Mouse (Mus musculus): ENCODE measurements at regions not wholly inside any gene's neighbourhood (a gene's known extent, or its start where the extent isn't known, plus 50 kb on each side); places are given as distances from the start of the nearest gene placed in this dataset.

DNA sequence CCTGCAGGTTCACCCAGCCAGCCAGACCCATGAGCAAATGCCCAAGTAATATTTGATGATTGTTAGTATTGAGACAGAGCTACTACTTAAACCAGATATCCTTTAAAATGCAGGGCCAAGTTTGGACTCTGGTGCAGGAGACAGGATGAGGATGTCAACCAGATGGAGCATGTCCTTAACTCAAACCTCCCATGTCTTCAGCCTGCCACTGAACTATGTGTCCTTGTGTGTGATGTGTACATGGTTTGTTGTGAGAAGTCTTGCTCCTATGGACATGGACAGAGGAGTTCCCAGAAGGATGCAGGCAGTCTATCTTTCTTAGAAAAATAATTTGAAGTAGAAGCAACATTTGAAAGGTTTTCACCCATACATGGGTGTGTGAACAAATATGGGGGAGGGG lies 120.4 kb upstream of the Gm21897 start:
- ATAC-seq (peak; percentile 77), DNase-seq (ENCODE audit: low spot score) (peak; percentile 82)
- H3K4me2 ChIP-seq (replicated peaks; ENCODE audit: low read depth, low read length), result no peak overlapping the region
- no peak overlapping the region for H3K4me3 ChIP-seq (ENCODE audit: low read depth, low read length)
- TF ChIP-seq EP300 (IDR thresholded peaks at IDR 0.05), result peak; percentile 75
- no peak for TF ChIP-seq CTCF (IDR thresholded peaks at IDR 0.05)
- no peaks in the 10 kb centered on the region for H3K36me3 ChIP-seq (ENCODE audit: insufficient read depth, low read length)
- H3K4me1 ChIP-seq (ENCODE audit: insufficient read depth, low read depth, low read length), result no peaks in the 10 kb centered on the region
- H3K27ac ChIP-seq (ENCODE audit: low read length), result peak overlapping the region; percentile 65
- no peaks in the 10 kb centered on the region for H3K27me3 ChIP-seq (replicated peaks; ENCODE audit: insufficient read depth, low read length)
- H3K9ac ChIP-seq (replicated peaks; ENCODE audit: low read depth), result no peak overlapping the region
- H3K9me3 ChIP-seq (ENCODE audit: low read length), result no peaks in the 10 kb centered on the region

DNA sequence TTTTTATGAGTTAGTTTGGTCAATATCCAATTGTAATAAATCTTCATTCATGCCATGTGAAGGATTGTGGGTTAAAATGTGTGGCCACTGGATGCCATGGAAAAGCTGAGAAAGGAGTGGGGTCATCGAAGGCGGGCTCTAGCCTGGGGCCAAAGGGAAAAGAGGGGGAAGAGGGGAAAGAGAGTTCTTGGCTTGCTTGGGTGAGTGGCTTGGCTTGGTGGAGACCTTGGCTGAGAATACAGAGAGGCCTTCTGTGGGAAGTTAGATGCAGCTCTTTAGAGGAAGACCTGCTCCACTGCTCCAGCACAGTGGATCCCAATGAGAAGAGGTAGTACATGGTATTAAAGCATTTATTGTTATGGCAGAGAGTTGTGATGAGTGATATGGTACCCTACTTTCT lies 101.3 kb upstream of the Gm21897 start:
- DNase-seq (ENCODE audit: low spot score) (no peak), ATAC-seq (no peak)
- H3K36me3 ChIP-seq (ENCODE audit: insufficient read depth, low read length), result no peaks in the 10 kb centered on the region
- 82% methylated on average over 2 of the region's 2 CpGs for WGBS
- TF ChIP-seq EP300 (IDR thresholded peaks at IDR 0.05), result no peak
- no peak for TF ChIP-seq CTCF (IDR thresholded peaks at IDR 0.05)
- no peak overlapping the region for H3K4me3 ChIP-seq (ENCODE audit: low read depth, low read length)
- H3K9ac ChIP-seq (replicated peaks; ENCODE audit: low read depth), result no peak overlapping the region
- H3K27ac ChIP-seq (ENCODE audit: low read length), result no peak overlapping the region
- no peak overlapping the region for H3K4me2 ChIP-seq (replicated peaks; ENCODE audit: low read depth, low read length)
- H3K27me3 ChIP-seq (replicated peaks; ENCODE audit: insufficient read depth, low read length), result no peaks in the 10 kb centered on the region
- H3K4me1 ChIP-seq (ENCODE audit: insufficient read depth, low read depth, low read length), result no peaks in the 10 kb centered on the region
- no peaks in the 10 kb centered on the region for H3K9me3 ChIP-seq (ENCODE audit: low read length)

DNA sequence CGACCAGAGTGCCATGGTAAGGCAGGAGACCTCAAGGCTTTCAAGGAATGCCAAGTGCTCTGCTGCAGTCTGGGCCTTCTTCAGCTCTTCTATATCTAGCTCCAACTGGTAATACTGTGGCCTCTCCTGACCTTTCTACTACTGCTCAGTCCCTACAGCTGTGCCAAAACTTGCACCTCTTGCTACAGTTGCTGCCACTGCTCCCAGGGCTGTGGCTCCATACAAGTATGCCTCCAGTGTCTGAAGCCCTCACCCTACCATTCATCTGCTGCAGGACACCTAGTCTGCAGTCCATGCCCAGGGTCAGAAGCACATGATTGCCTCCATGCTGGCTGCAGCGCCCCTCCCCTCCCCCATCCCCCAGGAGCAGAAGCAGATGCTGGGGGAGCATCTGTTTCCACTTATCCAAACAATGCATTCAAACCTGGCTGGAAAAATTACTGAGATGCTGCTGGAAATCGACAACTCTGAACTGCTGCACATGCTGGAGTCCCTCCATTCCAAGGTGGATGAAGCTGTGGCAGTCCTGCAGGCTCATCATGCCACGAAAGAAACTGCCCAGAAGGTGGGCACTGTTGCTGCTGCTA lies 96.2 kb upstream of the Gm21897 start:
- TF ChIP-seq EP300 (IDR thresholded peaks at IDR 0.05) (no peak), CTCF (IDR thresholded peaks at IDR 0.05) (no peak)
- Histone ChIP-seq H3K4me1 (ENCODE audit: insufficient read depth, low read depth, low read length) (no peaks in the 10 kb centered on the region), H3K27me3 (replicated peaks; ENCODE audit: insufficient read depth, low read length) (no peaks in the 10 kb centered on the region), H3K4me3 (ENCODE audit: low read depth, low read length) (no peak overlapping the region), H3K9me3 (ENCODE audit: low read length) (no peaks in the 10 kb centered on the region), H3K27ac (ENCODE audit: low read length) (no peak overlapping the region), H3K36me3 (ENCODE audit: insufficient read depth, low read length) (no peaks in the 10 kb centered on the region), H3K4me2 (replicated peaks; ENCODE audit: low read depth, low read length) (no peak overlapping the region), H3K9ac (replicated peaks; ENCODE audit: low read depth) (no peak overlapping the region)
- DNase-seq (ENCODE audit: low spot score) (no peak), ATAC-seq (no peak)
- 73% methylated on average over 4 of the region's 4 CpGs for WGBS

DNA sequence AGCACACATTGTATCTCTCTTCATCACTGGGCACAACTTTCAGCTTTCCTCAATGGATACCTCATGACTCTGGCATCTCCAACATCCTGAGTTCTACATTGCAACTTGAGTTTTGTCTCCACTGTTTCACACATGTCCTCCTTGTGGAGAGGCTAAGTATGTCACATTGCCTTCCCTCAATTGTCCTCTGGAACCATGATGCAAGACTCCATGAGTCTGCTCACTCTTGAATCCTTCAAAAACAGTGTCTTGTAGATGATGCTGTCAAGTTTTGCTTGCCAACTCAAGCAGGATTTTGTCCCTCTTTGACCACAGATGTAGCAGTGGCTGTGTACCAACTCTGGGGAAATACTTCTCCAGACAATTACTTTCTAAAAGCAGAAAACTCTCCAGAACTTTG lies 79.4 kb upstream of the Gm21897 start:
- Histone ChIP-seq H3K4me3 (ENCODE audit: low read depth, low read length) (no peak overlapping the region), H3K4me1 (ENCODE audit: insufficient read depth, low read depth, low read length) (no peaks in the 10 kb centered on the region), H3K27me3 (replicated peaks; ENCODE audit: insufficient read depth, low read length) (no peaks in the 10 kb centered on the region), H3K27ac (ENCODE audit: low read length) (no peak overlapping the region), H3K9ac (replicated peaks; ENCODE audit: low read depth) (no peak overlapping the region), H3K4me2 (replicated peaks; ENCODE audit: low read depth, low read length) (no peak overlapping the region), H3K9me3 (ENCODE audit: low read length) (no peaks in the 10 kb centered on the region), H3K36me3 (ENCODE audit: insufficient read depth, low read length) (no peaks in the 10 kb centered on the region)
- no peak for ATAC-seq
- no peak for DNase-seq (ENCODE audit: low spot score)
- TF ChIP-seq CTCF (IDR thresholded peaks at IDR 0.05) (0 out of 2 replicates have a peak, but pooled peaks have one; percentile 13), EP300 (IDR thresholded peaks at IDR 0.05) (no peak)

DNA sequence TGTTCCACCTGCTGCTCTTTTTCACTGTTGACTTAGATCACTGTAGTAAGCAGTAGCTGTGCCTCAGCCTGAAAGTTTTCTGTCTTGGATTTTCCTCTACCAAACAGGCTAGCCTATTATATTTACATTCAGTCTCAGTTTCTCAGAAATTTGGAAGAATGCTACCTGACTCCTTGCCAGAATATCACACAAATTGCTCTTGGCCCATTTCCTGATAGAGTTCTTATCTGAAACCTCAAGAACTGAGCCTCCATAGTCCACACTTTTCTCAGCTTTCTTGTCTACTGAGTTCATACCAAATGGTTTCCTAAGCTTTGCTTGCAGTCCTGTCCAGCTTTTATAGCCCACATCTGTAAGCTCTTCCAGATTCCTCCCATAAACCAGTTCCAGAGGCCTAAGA lies 78.8 kb upstream of the Gm21897 start:
- ATAC-seq (no peak), DNase-seq (ENCODE audit: low spot score) (no peak)
- Histone ChIP-seq H3K9me3 (ENCODE audit: low read length) (no peaks in the 10 kb centered on the region), H3K36me3 (ENCODE audit: insufficient read depth, low read length) (no peaks in the 10 kb centered on the region), H3K4me3 (ENCODE audit: low read depth, low read length) (no peak overlapping the region), H3K27ac (ENCODE audit: low read length) (no peak overlapping the region), H3K4me2 (replicated peaks; ENCODE audit: low read depth, low read length) (no peak overlapping the region), H3K4me1 (ENCODE audit: insufficient read depth, low read depth, low read length) (no peaks in the 10 kb centered on the region), H3K9ac (replicated peaks; ENCODE audit: low read depth) (no peak overlapping the region), H3K27me3 (replicated peaks; ENCODE audit: insufficient read depth, low read length) (no peaks in the 10 kb centered on the region)
- no peak for TF ChIP-seq EP300 (IDR thresholded peaks at IDR 0.05)
- no peak for TF ChIP-seq CTCF (IDR thresholded peaks at IDR 0.05)

DNA sequence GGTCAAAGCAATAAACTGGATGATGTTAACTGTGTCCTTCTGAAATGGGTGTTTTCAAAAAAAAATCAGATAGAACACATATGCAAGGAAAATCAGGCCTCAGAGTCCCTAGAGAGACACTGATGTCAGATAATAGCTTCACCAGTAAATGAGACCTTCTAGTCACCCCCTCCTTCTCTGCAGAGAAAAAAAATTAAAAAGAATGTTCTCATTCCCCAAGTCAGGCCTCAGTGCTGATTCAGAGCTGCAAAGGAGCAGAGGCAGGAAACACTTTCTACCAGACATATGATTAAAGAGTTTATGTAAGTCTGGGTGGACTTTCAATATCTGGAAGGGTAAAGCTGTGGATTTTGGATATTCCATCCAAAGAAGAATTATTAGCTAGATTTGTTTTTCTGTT lies 67.1 kb upstream of the Gm21897 start:
- DNase-seq (ENCODE audit: low spot score), result no peak
- Histone ChIP-seq H3K4me2 (replicated peaks; ENCODE audit: low read depth, low read length) (no peak overlapping the region), H3K4me1 (ENCODE audit: insufficient read depth, low read depth, low read length) (no peaks in the 10 kb centered on the region), H3K27me3 (replicated peaks; ENCODE audit: insufficient read depth, low read length) (no peaks in the 10 kb centered on the region), H3K9ac (replicated peaks; ENCODE audit: low read depth) (no peak overlapping the region), H3K36me3 (ENCODE audit: insufficient read depth, low read length) (no peaks in the 10 kb centered on the region), H3K9me3 (ENCODE audit: low read length) (no peaks in the 10 kb centered on the region), H3K27ac (ENCODE audit: low read length) (no peak overlapping the region), H3K4me3 (ENCODE audit: low read depth, low read length) (no peak overlapping the region)
- no peak for ATAC-seq
- TF ChIP-seq EP300 (IDR thresholded peaks at IDR 0.05) (no peak), CTCF (IDR thresholded peaks at IDR 0.05) (no peak)

DNA sequence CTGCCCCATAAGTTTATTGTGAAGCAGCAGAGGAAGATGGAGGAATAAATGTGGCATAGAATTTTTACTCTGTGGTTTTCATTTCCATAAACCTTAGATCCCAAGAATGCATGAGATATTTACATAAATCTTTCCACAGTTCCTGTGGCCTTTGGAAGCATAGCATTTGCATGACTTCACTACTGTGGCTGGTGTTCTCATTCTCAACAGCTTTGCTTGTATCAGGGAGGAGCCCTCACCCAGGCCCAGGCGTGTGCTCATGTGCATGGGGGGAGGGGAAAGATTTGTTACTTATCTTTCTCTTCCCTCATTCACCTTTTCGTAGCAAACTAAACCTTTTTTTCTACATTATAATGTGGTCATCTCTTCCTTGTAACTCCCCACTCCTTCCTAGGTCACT lies 65.6 kb upstream of the Gm21897 start:
- Histone ChIP-seq H3K4me3 (ENCODE audit: low read depth, low read length) (no peak overlapping the region), H3K36me3 (ENCODE audit: insufficient read depth, low read length) (no peaks in the 10 kb centered on the region), H3K27ac (ENCODE audit: low read length) (no peak overlapping the region), H3K4me2 (replicated peaks; ENCODE audit: low read depth, low read length) (no peak overlapping the region), H3K4me1 (ENCODE audit: insufficient read depth, low read depth, low read length) (no peaks in the 10 kb centered on the region), H3K9ac (replicated peaks; ENCODE audit: low read depth) (no peak overlapping the region), H3K27me3 (replicated peaks; ENCODE audit: insufficient read depth, low read length) (no peaks in the 10 kb centered on the region), H3K9me3 (ENCODE audit: low read length) (no peaks in the 10 kb centered on the region)
- TF ChIP-seq CTCF (IDR thresholded peaks at IDR 0.05) (no peak), EP300 (IDR thresholded peaks at IDR 0.05) (no peak)
- ATAC-seq (peak; percentile 57; the same call in 1 of the 2 replicates), DNase-seq (ENCODE audit: low spot score) (peak; percentile 7)
- 55% methylated on average over 2 of the region's 2 CpGs for WGBS
